In genomic region chr11:20470396-20470795, GRCm38 (mm10) we compare ENCODE assay signal across 27 mouse cellular contexts.
A peak's percentile ranks its signal among the peaks of the same experiment; 100 is the strongest.
DNase-seq lines count a peak whose midpoint lies in the region; ATAC-seq and TF ChIP-seq lines count a peak whose summit lies in the region.
"Had no signal": no experiment of that assay in that cellular context is flagged by ENCODE, and none has a peak within 500 bp of the region (broad histone marks: within the 10 kb centered on the region; RNA-seq: fewer than 3 reads in every experiment).

No protein-coding gene starts in this region.

- no peak for TF ChIP-seq CTCF in small intestine, adult 2 months (IDR thresholded peaks at IDR 0.05; ENCODE audit: extremely low read depth, insufficient read length, insufficient replicate concordance, low read depth, low read length)

- 65% methylated on average over 6 of the region's 6 CpGs for WGBS in liver, embryonic 15.5 days (ENCODE audit: insufficient replicate concordance)
- 84% methylated on average over 6 of the region's 6 CpGs for WGBS in midbrain, embryonic 11.5 days
- 91% methylated on average over 6 of the region's 6 CpGs for WGBS in midbrain, embryonic 14.5 days
- WGBS in small intestine, adult 2 months, result 72% methylated on average over 6 of the region's 6 CpGs

- intact Hi-C loops in heart, postnatal 10 days (cut with DNase I), result loop anchor here (5.0 kb wide), 1 partner anchor 62 kb away; no protein-coding TSS in a partner anchor

- no peaks in the 10 kb centered on the region for H3K27me3 ChIP-seq in liver, embryonic 15.5 days
- H3K27me3 ChIP-seq in midbrain, embryonic 11.5 days (ENCODE audit: control insufficient read depth, insufficient read depth, low read length), result no peaks in the 10 kb centered on the region
- H3K27me3 ChIP-seq in midbrain, embryonic 14.5 days (ENCODE audit: control insufficient read depth, insufficient read depth, low read length), result no peaks in the 10 kb centered on the region
- no peaks in the 10 kb centered on the region for H3K27me3 ChIP-seq in small intestine, adult 2 months (ENCODE audit: control insufficient read depth, insufficient read depth, low read length)
- H3K27me3 ChIP-seq: embryonic facial prominence, embryonic 13.5 days; forebrain, embryonic 12.5 days; hindbrain, embryonic 13.5 days had no signal

- no peaks in the 10 kb centered on the region for H3K9me3 ChIP-seq in liver, embryonic 15.5 days (replicated peaks)
- H3K9me3 ChIP-seq in midbrain, embryonic 11.5 days (ENCODE audit: control insufficient read depth, low read length), result no peaks in the 10 kb centered on the region
- no peaks in the 10 kb centered on the region for H3K9me3 ChIP-seq in midbrain, embryonic 14.5 days (ENCODE audit: control insufficient read depth, low read length)
- H3K9me3 ChIP-seq: embryonic facial prominence, embryonic 10.5 days; embryonic facial prominence, embryonic 13.5 days; forebrain, embryonic 12.5 days; hindbrain, embryonic 10.5 days; hindbrain, embryonic 13.5 days had no signal

- H3K4me2 ChIP-seq in liver, embryonic 15.5 days, result no peak overlapping the region
- H3K4me2 ChIP-seq in midbrain, embryonic 11.5 days, result no peak overlapping the region
- no peak overlapping the region for H3K4me2 ChIP-seq in midbrain, embryonic 14.5 days (ENCODE audit: low read length)
- H3K4me2 ChIP-seq: embryonic facial prominence, embryonic 13.5 days; forebrain, embryonic 12.5 days; heart, embryonic 11.5 days; hindbrain, embryonic 13.5 days had no signal

- peak; percentile 83 for DNase-seq in heart, adult 11 months
- no peak for DNase-seq in heart, postnatal 10 days
- no peak for DNase-seq in liver
- DNase-seq in midbrain, embryonic 11.5 days (ENCODE audit: low spot score, missing footprints), result peak; percentile 17
- no peak for DNase-seq in midbrain, embryonic 14.5 days
- DNase-seq in kidney, adult 8-10 months, result no peak
- DNase-seq: adrenal gland, adult 8-10 months; adrenal gland, postnatal 25 days; cerebellum, adult 11-12 months; cerebellum, adult 8-10 months; cerebellum, postnatal 10 days; cerebellum, postnatal 36 days; embryo, embryonic 11 days; gastrocnemius, postnatal 10 days; gastrocnemius, postnatal 36 days; heart, postnatal 36 days had no signal

- 0 out of 2 replicates have a peak overlapping the region, but pooled peaks have one; percentile 56 for H3K27ac ChIP-seq in liver, embryonic 15.5 days (replicated peaks)
- no peak overlapping the region for H3K27ac ChIP-seq in midbrain, embryonic 11.5 days (ENCODE audit: low read depth, low read length)
- H3K27ac ChIP-seq in midbrain, embryonic 14.5 days (replicated peaks; ENCODE audit: low read depth, low read length), result no peak overlapping the region
- peak overlapping the region; percentile 85; the same call in 1 of the 2 replicates for H3K27ac ChIP-seq in small intestine, adult 2 months (ENCODE audit: insufficient read depth, low read depth, low read length)
- H3K27ac ChIP-seq: embryonic facial prominence, embryonic 13.5 days; forebrain, embryonic 12.5 days; hindbrain, embryonic 13.5 days had no signal

- no peak for ATAC-seq in liver, embryonic 15.5 days (ENCODE audit: insufficient read depth)
- no peak for ATAC-seq in midbrain, embryonic 11.5 days (ENCODE audit: low FRiP score)
- ATAC-seq in midbrain, embryonic 14.5 days (ENCODE audit: low FRiP score, low TSS enrichment), result no peak
- ATAC-seq: activated CD4-positive, CD25-positive, alpha-beta regulatory T cell, adult 4 months; forebrain, embryonic 16.5 days; hindbrain, embryonic 16.5 days had no signal

- no peak overlapping the region for H3K9ac ChIP-seq in liver, embryonic 15.5 days
- H3K9ac ChIP-seq in midbrain, embryonic 11.5 days (ENCODE audit: low read length), result no peak overlapping the region
- H3K9ac ChIP-seq in midbrain, embryonic 14.5 days (replicated peaks; ENCODE audit: low read length), result no peak overlapping the region
- H3K9ac ChIP-seq: embryonic facial prominence, embryonic 13.5 days; forebrain, embryonic 12.5 days; hindbrain, embryonic 13.5 days had no signal

- H3K4me1 ChIP-seq in liver, embryonic 15.5 days (replicated peaks), result peaks cover 9% of the 10 kb centered on the region
- H3K4me1 ChIP-seq in midbrain, embryonic 11.5 days (ENCODE audit: control insufficient read depth, insufficient read depth, low read length), result no peaks in the 10 kb centered on the region
- H3K4me1 ChIP-seq in midbrain, embryonic 14.5 days (ENCODE audit: control insufficient read depth, insufficient read depth, low read length), result no peaks in the 10 kb centered on the region
- H3K4me1 ChIP-seq in small intestine, adult 2 months (ENCODE audit: control insufficient read depth, insufficient read depth, insufficient read length, low read length), result peaks cover 12% of the 10 kb centered on the region; the same call in 1 of the 2 replicates
- H3K4me1 ChIP-seq: embryonic facial prominence, embryonic 13.5 days; forebrain, embryonic 12.5 days; hindbrain, embryonic 13.5 days had no signal

- no peak for TF ChIP-seq POLR2A in small intestine, adult 2 months (IDR thresholded peaks at IDR 0.05; ENCODE audit: low read depth, low read length)

- no peak overlapping the region for H3K4me3 ChIP-seq in liver, embryonic 15.5 days (replicated peaks)
- no peak overlapping the region for H3K4me3 ChIP-seq in midbrain, embryonic 11.5 days (ENCODE audit: low read depth, low read length)
- no peak overlapping the region for H3K4me3 ChIP-seq in midbrain, embryonic 14.5 days (replicated peaks; ENCODE audit: low read depth, low read length)
- H3K4me3 ChIP-seq in small intestine, adult 2 months (ENCODE audit: low read depth, low read length), result no peak overlapping the region
- H3K4me3 ChIP-seq: embryonic facial prominence, embryonic 10.5 days; embryonic facial prominence, embryonic 13.5 days; forebrain, embryonic 12.5 days; hindbrain, embryonic 10.5 days; hindbrain, embryonic 13.5 days had no signal

- H3K36me3 ChIP-seq in liver, embryonic 15.5 days (replicated peaks), result no peaks in the 10 kb centered on the region
- H3K36me3 ChIP-seq in midbrain, embryonic 11.5 days (ENCODE audit: control insufficient read depth, insufficient read depth, low read length), result no peaks in the 10 kb centered on the region
- no peaks in the 10 kb centered on the region for H3K36me3 ChIP-seq in midbrain, embryonic 14.5 days (ENCODE audit: control insufficient read depth, insufficient read depth, low read length)
- no peaks in the 10 kb centered on the region for H3K36me3 ChIP-seq in small intestine, adult 2 months (ENCODE audit: control insufficient read depth, insufficient read depth, low read length)
- H3K36me3 ChIP-seq: embryonic facial prominence, embryonic 10.5 days; embryonic facial prominence, embryonic 13.5 days; forebrain, embryonic 12.5 days; hindbrain, embryonic 10.5 days; hindbrain, embryonic 13.5 days had no signal

Comparison
In these comparisons a context has a peak if more than half of its experiments do, and no peak if none do; other contexts are left out.
1. DNase-seq: peak in heart, adult 11 months (single experiment) and midbrain, embryonic 11.5 days (single experiment); none in heart, postnatal 10 days (0 of 2), liver (single experiment), midbrain, embryonic 14.5 days (single experiment) and kidney, adult 8-10 months (0 of 2).
2. H3K27ac ChIP-seq: peak in liver, embryonic 15.5 days (single experiment) and small intestine, adult 2 months (single experiment); none in midbrain, embryonic 11.5 days (single experiment) and midbrain, embryonic 14.5 days (single experiment).